Mouse (Mus musculus) midbrain, embryonic 13.5 days (tissue): ENCODE results near the gene Ptcd2. TPM values are rescaled to one million over a fixed set of nuclear protein-coding genes. Genes with fewer than 3 reads are reported as not detected.

Experiments
- ATAC-seq: fragments of 200-750 bp; cut with Nextera tagmentation; 2 replicates; pipeline ENCODE4 v1.8.0; 2017; ENCODE audit warnings: mild to moderate bottlenecking, moderate TSS enrichment, moderate library complexity
- H3K27ac ChIP-seq: fragments of 300-500 bp; sonication (generic); 2 replicates; pipeline ENCODE4 v1.5.1; 2015; ENCODE audit warnings: inconsistent platforms, mild to moderate bottlenecking, moderate library complexity
- H3K27me3 ChIP-seq: fragments of 300-500 bp; sonication (generic); 2 replicates; pipeline ENCODE4 v1.6.1; 2015; ENCODE audit warnings: mild to moderate bottlenecking, inconsistent platforms
- H3K36me3 ChIP-seq: fragments of 300-500 bp; sonication (generic); 2 replicates; pipeline ENCODE4 v1.6.1; 2015; ENCODE audit warnings: mild to moderate bottlenecking, inconsistent platforms
- H3K4me1 ChIP-seq: fragments of 300-500 bp; sonication (generic); replicated peaks from 2 replicates; pipeline ENCODE4 v1.6.1; 2015; ENCODE audit warnings: inconsistent platforms
- H3K4me2 ChIP-seq: fragments of 300-500 bp; sonication (generic); replicated peaks from 2 replicates; pipeline ENCODE4 v1.6.1; 2015; ENCODE audit warnings: moderate library complexity, mild to moderate bottlenecking, inconsistent platforms
- H3K4me3 ChIP-seq: fragments of 300-500 bp; sonication (generic); replicated peaks from 2 replicates; pipeline ENCODE4 v1.5.1; 2015; ENCODE audit warnings: mild to moderate bottlenecking, inconsistent platforms
- H3K9ac ChIP-seq: fragments of 300-500 bp; sonication (generic); replicated peaks from 2 replicates; pipeline ENCODE4 v1.6.1; 2015; ENCODE audit warnings: mild to moderate bottlenecking, inconsistent platforms
- H3K9me3 ChIP-seq: fragments of 300-500 bp; sonication (generic); 2 replicates; pipeline ENCODE4 v1.6.1; 2016; ENCODE audit warnings: mild to moderate bottlenecking, inconsistent platforms
- WGBS: fragments of 180-500 bp; shearing (Covaris S2); methylation state at CpG from one replicate; pipeline ENCODE4 v1.1.7; 2015; 5-methylcytosine and 5-hydroxymethylcytosine counted together
- polyA plus RNA-seq: library from polyadenylated mRNA; unstranded; fragments of >200 nt; fragmentation: Nextera tagmentation; extraction: Ambion mirVana; gene quantifications from 2 replicates; pipeline ENCODE4 v1.2.1, GENCODE M21; 2015

The Ptcd2 gene
- polyA plus RNA-seq: 50.2 and 52.8 TPM in 2 replicates

GRCm38 (mm10) chr13:99344599-99345575 is at the start of gene Ptcd2, which contains the start of gene Mrps27:
Gene Ptcd2 (minus strand): TSS chr13:99344705.
Gene Mrps27 (plus strand): TSS chr13:99344786.
- peak; percentile 98 for ATAC-seq
- WGBS: 3% methylated on average over 39 of the region's 39 CpGs
- peak within 1 kb of the TSS; percentile 67 for H3K4me3 ChIP-seq
- no peaks in the 10 kb centered on the region for H3K27me3 ChIP-seq
- peak within 1 kb of the TSS; percentile 72 for H3K9ac ChIP-seq
- H3K27ac ChIP-seq: peak within 1 kb of the TSS; percentile 85
- H3K4me1 ChIP-seq: peaks cover 19% of the 10 kb centered on the region
- H3K4me2 ChIP-seq: peak within 1 kb of the TSS; percentile 77
- no peaks in the 10 kb centered on the region for H3K9me3 ChIP-seq
- peaks cover 34% of the 10 kb centered on the region for H3K36me3 ChIP-seq

DNA sequence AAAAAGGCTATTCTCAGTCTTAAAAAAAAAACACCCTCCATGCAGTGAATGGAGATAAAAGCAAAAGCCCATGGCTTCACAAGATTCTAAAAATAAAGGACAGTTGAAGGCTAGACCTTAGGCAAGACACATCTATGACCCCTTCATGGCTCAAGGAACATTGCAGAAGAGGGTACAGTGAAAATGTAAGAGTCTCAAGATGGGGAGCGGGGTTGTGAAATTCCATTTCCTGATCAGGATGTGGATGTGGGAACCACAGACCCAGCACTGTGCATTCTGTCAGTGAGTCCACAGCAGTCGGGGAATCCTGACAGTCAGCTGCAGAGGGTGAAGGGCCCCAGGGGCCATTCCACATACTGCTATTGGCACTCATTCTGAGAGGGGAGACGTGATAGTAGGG is 48.6 kb upstream of the Ptcd2 start:
- Histone ChIP-seq H3K36me3 (no peaks in the 10 kb centered on the region), H3K4me2 (no peak overlapping the region), H3K4me3 (no peak overlapping the region), H3K27ac (no peak overlapping the region), H3K9me3 (no peaks in the 10 kb centered on the region), H3K27me3 (no peaks in the 10 kb centered on the region), H3K9ac (no peak overlapping the region), H3K4me1 (peaks cover 40% of the 10 kb centered on the region)
- 87% methylated on average over 3 of the region's 3 CpGs for WGBS
- no peak for ATAC-seq

GRCm38 (mm10) chr13:99391417-99391816 is 46.9 kb upstream of the Ptcd2 start:
- Histone ChIP-seq H3K4me1 (peaks cover 28% of the 10 kb centered on the region), H3K4me2 (no peak overlapping the region), H3K27ac (no peak overlapping the region), H3K36me3 (no peaks in the 10 kb centered on the region), H3K9me3 (no peaks in the 10 kb centered on the region), H3K4me3 (no peak overlapping the region), H3K9ac (no peak overlapping the region), H3K27me3 (no peaks in the 10 kb centered on the region)
- WGBS: 71% methylated on average over 3 of the region's 3 CpGs
- ATAC-seq: peak; percentile 40; the same call in 1 of the 2 replicates

DNA sequence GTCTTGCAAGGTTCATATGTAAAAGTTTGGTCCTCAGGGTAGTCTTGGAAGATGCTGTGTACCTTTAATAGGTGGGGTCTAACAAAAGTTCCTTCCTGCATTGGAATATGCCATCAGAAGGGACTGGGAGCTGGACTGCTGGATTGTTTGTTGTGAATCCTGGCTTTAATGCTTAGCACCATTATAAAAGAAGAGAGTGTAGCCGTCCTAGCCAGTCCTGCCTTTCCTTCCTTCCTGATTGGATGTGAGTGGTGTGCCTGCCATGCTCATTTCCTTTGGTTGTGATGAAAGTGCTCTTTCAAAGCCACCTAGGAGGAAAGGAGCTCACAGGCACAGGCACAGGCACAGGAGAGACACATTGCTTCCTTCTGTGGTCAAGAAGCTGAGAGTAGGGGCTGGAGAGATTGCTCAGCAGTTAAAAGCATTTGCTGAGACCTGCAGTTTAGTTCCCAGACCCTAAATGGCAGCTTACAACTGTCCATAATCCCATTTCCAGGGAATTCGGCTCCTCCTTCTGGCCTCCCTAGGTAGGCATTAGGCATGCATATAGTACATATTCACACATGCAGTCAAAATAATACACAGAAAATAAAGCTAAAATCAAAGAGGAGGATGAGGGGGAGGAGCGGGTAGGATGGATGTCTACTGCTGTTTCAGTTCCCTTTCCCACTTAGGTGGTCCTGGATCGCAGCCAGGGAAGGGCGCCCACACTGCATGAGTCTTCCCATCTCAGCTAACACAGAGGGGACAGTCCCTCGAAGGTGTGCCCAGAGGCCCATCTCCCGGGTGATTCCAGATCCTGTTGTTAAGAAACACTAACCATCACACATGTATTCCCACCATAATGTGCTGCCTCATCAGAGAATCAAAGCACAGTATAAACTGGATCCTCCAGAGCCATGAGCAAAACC is 43.7 kb upstream of the Ptcd2 start:
- H3K36me3 ChIP-seq: no peaks in the 10 kb centered on the region
- no peak overlapping the region for H3K27ac ChIP-seq
- no peak overlapping the region for H3K4me3 ChIP-seq
- 76% methylated on average over 7 of the region's 7 CpGs for WGBS
- no peak for ATAC-seq
- no peaks in the 10 kb centered on the region for H3K9me3 ChIP-seq
- no peak overlapping the region for H3K9ac ChIP-seq
- H3K27me3 ChIP-seq: no peaks in the 10 kb centered on the region
- H3K4me2 ChIP-seq: no peak overlapping the region
- peaks cover 15% of the 10 kb centered on the region; the same call in 1 of the 2 replicates for H3K4me1 ChIP-seq

- Histone ChIP-seq H3K27me3 (no peaks in the 10 kb centered on the region), H3K36me3 (peaks cover under 1% of the 10 kb centered on the region; the same call in 1 of the 2 replicates), H3K9ac (no peak overlapping the region), H3K4me3 (no peak overlapping the region), H3K4me1 (peaks cover 20% of the 10 kb centered on the region), H3K27ac (no peak overlapping the region), H3K4me2 (no peak overlapping the region), H3K9me3 (no peaks in the 10 kb centered on the region)
- no peak for ATAC-seq
- WGBS: 88% methylated on average over 7 of the region's 7 CpGs
Observed at GRCm38 (mm10) chr13:99386341-99386740, 41.8 kb upstream of the Ptcd2 start.

DNA sequence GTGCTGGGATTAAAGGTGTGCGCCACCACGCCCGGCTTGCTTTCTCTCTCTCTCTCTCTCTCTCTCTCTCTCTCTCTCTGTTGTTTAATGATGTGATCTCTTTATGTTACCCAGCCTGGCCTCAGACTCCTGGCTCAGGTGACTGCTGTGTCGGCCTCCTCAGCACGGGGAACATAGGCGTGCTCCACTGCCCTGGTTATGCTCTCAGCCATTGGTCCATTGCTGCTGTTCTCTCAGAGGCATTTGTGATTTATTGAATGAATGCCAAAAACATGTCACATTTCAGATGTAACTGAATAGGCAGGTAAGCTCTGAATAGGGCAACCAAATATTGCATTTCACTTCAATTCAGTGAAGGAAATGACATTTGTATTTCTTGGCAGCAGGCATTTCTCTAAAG is 41.4 kb upstream of the Ptcd2 start:
- Histone ChIP-seq H3K27ac (no peak overlapping the region), H3K4me1 (peaks cover 21% of the 10 kb centered on the region), H3K4me2 (no peak overlapping the region), H3K27me3 (no peaks in the 10 kb centered on the region), H3K36me3 (peaks cover 4% of the 10 kb centered on the region; the same call in 1 of the 2 replicates), H3K9ac (no peak overlapping the region), H3K4me3 (no peak overlapping the region), H3K9me3 (no peaks in the 10 kb centered on the region)
- no peak for ATAC-seq
- WGBS: 88% methylated on average over 6 of the region's 6 CpGs

- Histone ChIP-seq H3K4me3 (no peak overlapping the region), H3K9me3 (no peaks in the 10 kb centered on the region), H3K27ac (peak overlapping the region; percentile 17; the same call in 1 of the 2 replicates), H3K9ac (no peak overlapping the region), H3K4me2 (no peak overlapping the region), H3K4me1 (peaks cover 21% of the 10 kb centered on the region), H3K27me3 (no peaks in the 10 kb centered on the region), H3K36me3 (peaks cover 4% of the 10 kb centered on the region; the same call in 1 of the 2 replicates)
- ATAC-seq: no peak
- 39% methylated on average over 7 of the region's 7 CpGs for WGBS
Observed at GRCm38 (mm10) chr13:99384555-99385203, 40.2 kb upstream of the Ptcd2 start.

GRCm38 (mm10) chr13:99382373-99382772 is 37.9 kb upstream of the Ptcd2 start:
- H3K9ac ChIP-seq: no peak overlapping the region
- H3K27me3 ChIP-seq: no peaks in the 10 kb centered on the region
- no peaks in the 10 kb centered on the region for H3K9me3 ChIP-seq
- WGBS: 41% methylated on average over 6 of the region's 6 CpGs
- H3K36me3 ChIP-seq: peaks cover 4% of the 10 kb centered on the region; the same call in 1 of the 2 replicates
- peaks cover 15% of the 10 kb centered on the region for H3K4me1 ChIP-seq
- no peak overlapping the region for H3K27ac ChIP-seq
- H3K4me3 ChIP-seq: no peak overlapping the region
- no peak overlapping the region for H3K4me2 ChIP-seq
- ATAC-seq: no peak

- no peaks in the 10 kb centered on the region for H3K27me3 ChIP-seq
- H3K9me3 ChIP-seq: no peaks in the 10 kb centered on the region
- H3K4me2 ChIP-seq: no peak overlapping the region
- ATAC-seq: no peak
- WGBS: 94% methylated on average over 1 of the region's 1 CpGs
- no peak overlapping the region for H3K27ac ChIP-seq
- H3K36me3 ChIP-seq: peaks cover 4% of the 10 kb centered on the region; the same call in 1 of the 2 replicates
- H3K4me3 ChIP-seq: no peak overlapping the region
- H3K4me1 ChIP-seq: peaks cover 14% of the 10 kb centered on the region
- H3K9ac ChIP-seq: no peak overlapping the region
Observed at GRCm38 (mm10) chr13:99378223-99378622, 33.7 kb upstream of the Ptcd2 start.

- 93% methylated on average over 6 of the region's 6 CpGs for WGBS
Observed at GRCm38 (mm10) chr13:99377055-99377454, 32.5 kb upstream of the Ptcd2 start.

GRCm38 (mm10) chr13:99375550-99375949 is 31.0 kb upstream of the Ptcd2 start:
- Histone ChIP-seq H3K4me1 (peaks cover 4% of the 10 kb centered on the region; the same call in 1 of the 2 replicates), H3K9me3 (no peaks in the 10 kb centered on the region), H3K36me3 (no peaks in the 10 kb centered on the region), H3K27ac (no peak overlapping the region), H3K9ac (no peak overlapping the region), H3K4me3 (no peak overlapping the region), H3K27me3 (no peaks in the 10 kb centered on the region), H3K4me2 (no peak overlapping the region)
- ATAC-seq: peak; percentile 68; the same call in 1 of the 2 replicates
- WGBS: 34% methylated on average over 6 of the region's 6 CpGs

More at GRCm38 (mm10) chr13:99377055-99377454, 32.5 kb upstream of the Ptcd2 start:
- Histone ChIP-seq H3K27me3 (no peaks in the 10 kb centered on the region), H3K4me3 (no peak overlapping the region), H3K4me2 (no peak overlapping the region), H3K27ac (no peak overlapping the region), H3K4me1 (peaks cover 9% of the 10 kb centered on the region), H3K9ac (no peak overlapping the region), H3K36me3 (peaks cover 4% of the 10 kb centered on the region; the same call in 1 of the 2 replicates), H3K9me3 (no peaks in the 10 kb centered on the region)
- ATAC-seq: no peak
